Mouse (Mus musculus) intestine, postnatal 0 days (tissue): Measurements from ENCODE around the gene Tcl1b5. TPM values are rescaled to one million over a fixed set of nuclear protein-coding genes. Genes with fewer than 3 reads are reported as not detected.

ENCODE experiments used
- ATAC-seq: fragments of 200-750 bp; cut with Nextera tagmentation; 2 replicates; pipeline ENCODE4 v1.8.0; 2017; ENCODE audit warnings: mild to moderate bottlenecking, moderate TSS enrichment, moderate library complexity
- H3K27ac ChIP-seq: fragments of 300-500 bp; sonication (generic); 2 replicates; pipeline ENCODE4 v1.5.1; 2014; ENCODE audit warnings: mild to moderate bottlenecking, low read depth, low read length, moderate library complexity
- H3K27me3 ChIP-seq: fragments of 300-500 bp; sonication (generic); replicated peaks from 2 replicates; pipeline ENCODE4 v1.6.1; 2014; ENCODE audit warnings: low read length, mixed read lengths; ENCODE audit not compliant: control insufficient read depth, insufficient read depth
- H3K36me3 ChIP-seq: fragments of 300-500 bp; sonication (generic); 2 replicates; pipeline ENCODE4 v1.6.1; 2014; ENCODE audit warnings: mild to moderate bottlenecking, moderate library complexity; ENCODE audit not compliant: control insufficient read depth, insufficient read depth
- H3K4me1 ChIP-seq: fragments of 300-500 bp; sonication (generic); replicated peaks from 2 replicates; pipeline ENCODE4 v1.6.1; 2014; ENCODE audit warnings: antibody characterized with exemption, low read length, mixed read lengths; ENCODE audit not compliant: control insufficient read depth, insufficient read depth
- H3K4me2 ChIP-seq: fragments of 300-500 bp; sonication (generic); replicated peaks from 2 replicates; pipeline ENCODE4 v1.6.1; 2014; ENCODE audit warnings: low read depth, mild to moderate bottlenecking, moderate library complexity
- H3K4me3 ChIP-seq: fragments of 300-500 bp; sonication (generic); 2 replicates; pipeline ENCODE4 v1.5.1; 2014; ENCODE audit warnings: low read depth, low read length
- H3K9ac ChIP-seq: fragments of 300-500 bp; sonication (generic); 2 replicates; pipeline ENCODE4 v1.6.1; 2014; ENCODE audit warnings: mild to moderate bottlenecking, low read depth, low read length
- H3K9me3 ChIP-seq: fragments of 300-500 bp; sonication (generic); 2 replicates; pipeline ENCODE4 v1.6.1; 2016; ENCODE audit warnings: mixed run types; ENCODE audit not compliant: control insufficient read depth
- CTCF ChIP-seq: sonication (generic); IDR thresholded peaks from 2 replicates; pipeline ENCODE4 v1.5.1; 2016; ENCODE audit warnings: low read depth, mild to moderate bottlenecking, control low read depth, antibody characterized with exemption, moderate library complexity
- WGBS: fragments of 180-500 bp; shearing (Covaris S2); extraction: QIAGEN DNeasy Blood & Tissue Kit; methylation state at CpG from one replicate; pipeline ENCODE4 v1.1.7; 2014; 5-methylcytosine and 5-hydroxymethylcytosine counted together
- polyA plus RNA-seq: library from polyadenylated mRNA; unstranded; fragments of >200 nt; fragmentation: Nextera tagmentation; extraction: Ambion mirVana; gene quantifications from 2 replicates; pipeline ENCODE4 v1.2.1, GENCODE M21; 2015

Gene Tcl1b5
- polyA plus RNA-seq, 1 experiment from 2014 or later, result not detected

- WGBS, result 57% methylated on average over 1 of the region's 1 CpGs
- no peaks in the 10 kb centered on the region for H3K9me3 ChIP-seq
- no peak overlapping the region for H3K27ac ChIP-seq
- no peaks in the 10 kb centered on the region for H3K27me3 ChIP-seq
- no peak overlapping the region for H3K9ac ChIP-seq
- no peak overlapping the region for H3K4me3 ChIP-seq
- no peaks in the 10 kb centered on the region for H3K36me3 ChIP-seq
- TF ChIP-seq CTCF, result no peak
- no peak overlapping the region for H3K4me2 ChIP-seq
- ATAC-seq, result no peak
- no peaks in the 10 kb centered on the region for H3K4me1 ChIP-seq
Observed at GRCm38 (mm10) chr12:105207071-105207470, 30.9 kb downstream of the Tcl1b5 start.

- 82% methylated on average over 1 of the region's 1 CpGs for WGBS
Observed at GRCm38 (mm10) chr12:105208441-105208840, 32.3 kb downstream of the Tcl1b5 start.

GRCm38 (mm10) chr12:105209231-105209630 is 33.1 kb downstream of the Tcl1b5 start:
- no peaks in the 10 kb centered on the region for H3K36me3 ChIP-seq
- no peak for ATAC-seq

More at GRCm38 (mm10) chr12:105208441-105208840, 32.3 kb downstream of the Tcl1b5 start:
- no peaks in the 10 kb centered on the region for H3K27me3 ChIP-seq
- H3K4me3 ChIP-seq, result no peak overlapping the region
- no peak overlapping the region for H3K27ac ChIP-seq
- H3K4me1 ChIP-seq, result no peaks in the 10 kb centered on the region
- H3K4me2 ChIP-seq, result no peak overlapping the region
- H3K36me3 ChIP-seq, result no peaks in the 10 kb centered on the region
- H3K9ac ChIP-seq, result no peak overlapping the region
- TF ChIP-seq CTCF, result no peak
- H3K9me3 ChIP-seq, result no peaks in the 10 kb centered on the region
- ATAC-seq, result no peak

DNA sequence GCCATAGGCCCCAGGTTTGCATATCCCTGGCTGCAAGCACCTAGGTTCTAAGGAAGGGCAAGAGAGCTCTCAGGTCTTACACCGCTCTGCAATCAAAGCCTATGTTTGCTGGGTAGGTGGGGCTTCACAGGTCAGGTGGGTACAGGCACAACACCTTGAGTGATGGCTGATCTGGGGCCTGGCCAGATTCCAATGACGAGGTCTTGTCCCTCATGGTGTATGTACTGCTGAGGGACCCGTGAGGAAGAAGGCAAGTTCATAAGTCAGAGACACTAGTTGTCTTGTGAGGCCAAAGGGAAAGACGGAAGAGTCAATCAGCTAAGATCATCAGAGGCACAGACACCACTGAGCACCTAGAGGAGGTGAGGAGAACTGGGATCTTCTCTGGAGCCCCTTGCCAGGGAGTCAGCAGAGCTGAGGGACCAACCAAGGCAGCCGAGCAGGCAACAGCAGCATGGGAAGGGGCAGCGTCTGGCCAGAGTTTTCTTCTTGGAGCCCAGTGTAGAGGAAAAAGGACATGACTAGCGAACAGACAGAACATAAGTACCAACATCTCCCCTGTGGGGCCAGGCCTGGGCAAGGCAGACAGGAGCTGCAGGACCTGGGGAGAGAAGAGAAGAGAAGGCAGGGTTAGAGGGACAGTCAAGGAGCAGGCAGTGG is 41.1 kb downstream of the Tcl1b5 start:
- ATAC-seq, result no peak
- Histone ChIP-seq H3K4me2 (no peak overlapping the region), H3K36me3 (no peaks in the 10 kb centered on the region), H3K27ac (no peak overlapping the region), H3K9me3 (no peaks in the 10 kb centered on the region), H3K4me1 (no peaks in the 10 kb centered on the region), H3K4me3 (no peak overlapping the region), H3K27me3 (no peaks in the 10 kb centered on the region), H3K9ac (no peak overlapping the region)
- no peak for TF ChIP-seq CTCF
- 79% methylated on average over 7 of the region's 7 CpGs for WGBS

More at GRCm38 (mm10) chr12:105209231-105209630, 33.1 kb downstream of the Tcl1b5 start:
- Histone ChIP-seq H3K4me3 (no peak overlapping the region), H3K9me3 (no peaks in the 10 kb centered on the region), H3K4me2 (no peak overlapping the region), H3K27ac (no peak overlapping the region), H3K9ac (no peak overlapping the region), H3K27me3 (no peaks in the 10 kb centered on the region), H3K4me1 (no peaks in the 10 kb centered on the region)
- no peak for TF ChIP-seq CTCF
- 91% methylated on average over 7 of the region's 7 CpGs for WGBS

DNA sequence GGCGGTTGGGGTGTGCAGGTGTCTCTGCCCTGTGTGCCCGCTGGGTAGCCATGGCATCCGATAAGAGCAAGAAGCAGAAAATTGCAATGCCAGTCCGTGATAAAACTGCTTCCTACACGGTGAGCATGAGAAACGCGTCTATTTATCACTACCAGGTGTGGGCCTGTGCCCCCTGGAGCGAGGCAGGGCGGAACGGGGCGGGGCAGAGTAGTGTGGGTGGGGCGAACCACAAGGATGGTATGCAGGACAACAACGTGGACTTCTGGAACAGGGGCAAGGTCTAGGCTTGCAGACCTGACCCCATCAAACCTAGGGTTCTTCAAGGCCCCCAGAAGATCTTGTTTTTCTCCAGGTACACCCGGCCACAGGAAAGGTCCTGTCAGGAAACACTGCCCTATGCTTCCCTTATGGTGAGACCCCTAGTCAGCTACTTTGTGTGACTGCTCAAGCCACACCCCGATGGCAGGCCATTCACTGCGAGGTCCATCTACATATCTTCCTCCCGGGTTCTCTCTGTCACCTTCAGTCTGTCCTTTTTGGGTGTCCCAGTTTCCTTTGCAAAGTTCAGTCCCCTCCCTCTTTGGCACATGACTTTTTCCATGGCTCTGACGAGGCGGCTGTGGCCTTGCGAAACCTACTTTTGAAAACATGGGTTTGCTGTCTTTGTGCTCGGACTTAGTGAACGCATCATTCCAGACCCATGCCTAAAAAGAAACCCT is 46.6 kb downstream of the Tcl1b5 start, which contains the start of gene Tcl1:
Gene Tcl1, minus strand, starts transcription at position 193 of the 719 bp plus-strand sequence.
- no peak within 1 kb of the TSS for H3K4me3 ChIP-seq
- no peak for TF ChIP-seq CTCF
- no peaks in the 10 kb centered on the region for H3K27me3 ChIP-seq
- 87% methylated on average over 22 of the region's 22 CpGs for WGBS
- no peaks in the 10 kb centered on the region for H3K9me3 ChIP-seq
- no peak within 1 kb of the TSS for H3K4me2 ChIP-seq
- no peak within 1 kb of the TSS for H3K27ac ChIP-seq
- no peak within 1 kb of the TSS for H3K9ac ChIP-seq
- H3K36me3 ChIP-seq, result no peaks in the 10 kb centered on the region
- no peak for ATAC-seq
- H3K4me1 ChIP-seq, result no peaks in the 10 kb centered on the region

DNA sequence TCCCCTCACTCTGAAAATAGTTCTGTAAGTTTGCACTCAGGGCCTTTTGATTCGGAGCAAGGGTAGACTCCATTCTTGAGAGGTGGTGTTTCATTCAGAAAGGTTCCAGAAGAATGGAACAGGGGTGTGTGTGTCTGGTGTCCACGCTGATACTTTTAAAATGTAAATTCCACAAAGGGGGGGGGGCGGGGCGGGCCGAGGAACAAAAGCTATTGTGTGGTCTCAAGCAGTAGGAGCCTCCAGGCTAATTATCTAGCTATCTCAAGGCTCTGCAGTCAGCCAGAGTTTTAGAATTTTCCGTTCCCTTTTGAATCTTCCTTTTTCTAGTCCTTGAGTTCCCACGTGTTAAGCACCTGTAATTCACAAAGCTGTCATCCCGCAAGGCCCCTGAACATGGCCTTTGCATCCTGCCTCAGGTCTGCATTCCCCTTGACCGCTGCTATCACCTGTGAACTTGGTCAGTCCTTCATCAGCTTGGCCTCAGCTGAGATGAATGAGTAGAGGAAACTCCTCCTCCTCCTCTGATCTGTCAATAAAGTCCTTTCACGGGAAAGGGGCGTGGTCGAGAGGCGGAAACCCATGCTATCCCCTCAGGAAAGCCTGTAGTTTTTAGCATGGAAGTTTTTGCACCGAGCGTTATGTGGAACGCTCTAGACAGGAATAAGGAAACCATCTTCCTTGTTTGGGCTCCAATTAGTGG is 48.6 kb downstream of the Tcl1b5 start:
- no peak for TF ChIP-seq CTCF
- Histone ChIP-seq H3K27me3 (no peaks in the 10 kb centered on the region), H3K4me3 (no peak overlapping the region), H3K4me1 (no peaks in the 10 kb centered on the region), H3K9me3 (no peaks in the 10 kb centered on the region), H3K4me2 (no peak overlapping the region), H3K36me3 (no peaks in the 10 kb centered on the region), H3K27ac (no peak overlapping the region), H3K9ac (no peak overlapping the region)
- WGBS, result 51% methylated on average over 16 of the region's 16 CpGs
- no peak for ATAC-seq

Other genes with a start within 250 kb of the Tcl1b5 start
- 1.6 and 1.8 TPM in 2 replicates for gene Syne3, start 166.5 kb upstream of the Tcl1b5 start, polyA plus RNA-seq
- gene Glrx5, start 143.7 kb upstream of the Tcl1b5 start, polyA plus RNA-seq, result 209 TPM in 2 replicates
- gene Tcl1b2, start 30.3 kb upstream of the Tcl1b5 start, polyA plus RNA-seq, result not detected in 2 replicates
- gene Tcl1b1, start 16.7 kb upstream of the Tcl1b5 start, polyA plus RNA-seq, result not detected in 2 replicates
- gene Tcl1b3, start 14.7 kb downstream of the Tcl1b5 start, polyA plus RNA-seq, result not detected in 2 replicates
- not detected in 2 replicates for gene Tcl1b4, start 25.6 kb downstream of the Tcl1b5 start, polyA plus RNA-seq
- not detected in 2 replicates for gene Tcl1, start 46.4 kb downstream of the Tcl1b5 start, polyA plus RNA-seq
- gene Tunar, start 157.5 kb downstream of the Tcl1b5 start, polyA plus RNA-seq, result 0.10 and 0.14 TPM in 2 replicates